Mouse (Mus musculus) ES-E14 (cell line): Measurements from ENCODE around the gene Gm11985. TPM values are rescaled to one million over a fixed set of nuclear protein-coding genes. Genes with fewer than 3 reads are reported as not detected.

Source experiments
- DNase-seq: peaks from one replicate; pipeline ENCODE4 v3.0.0-alpha.2; 2013; ENCODE audit warnings: low read depth, low spot score
- H3K27ac ChIP-seq: 2 replicates; pipeline ENCODE4 v1.5.1; 2012; ENCODE audit warnings: low read depth, mild to moderate bottlenecking, low read length, moderate library complexity, mixed read lengths; ENCODE audit not compliant: poor library complexity, insufficient read depth, severe bottlenecking
- H3K36me3 ChIP-seq: 2 replicates; pipeline ENCODE4 v1.6.1; 2012; ENCODE audit warnings: mild to moderate bottlenecking, low read length, moderate library complexity, mixed read lengths; ENCODE audit not compliant: control insufficient read depth, poor library complexity, insufficient read depth, severe bottlenecking
- H3K4me1 ChIP-seq, 2 experiments: fragments of 150-350 bp in 1 of 2; sonication (generic) in 1 of 2; 2 replicates each; pipeline ENCODE4 v1.6.1; 2012; ENCODE audit warnings: low read length in 2 of 2, mild to moderate bottlenecking in 1 of 2, mixed read lengths in 1 of 2; ENCODE audit not compliant: control insufficient read depth in 2 of 2, insufficient read depth in 2 of 2, poor library complexity in 1 of 2
- H3K4me3 ChIP-seq, 2 experiments: fragments of 150-350 bp in 1 of 2; sonication (generic) in 1 of 2; 2 replicates each; pipeline ENCODE4 v1.5.1; 2012; ENCODE audit warnings: low read length in 2 of 2, low read depth in 1 of 2, mild to moderate bottlenecking in 1 of 2, mixed read lengths in 1 of 2; ENCODE audit not compliant: insufficient read depth in 1 of 2, poor library complexity in 1 of 2, severe bottlenecking in 1 of 2
- H3K9ac ChIP-seq: 2 replicates; pipeline ENCODE4 v1.6.1; 2012; ENCODE audit warnings: low read depth, mild to moderate bottlenecking, low read length, mixed read lengths; ENCODE audit not compliant: poor library complexity, insufficient read depth, severe bottlenecking
- H3K9me3 ChIP-seq: fragments of 150-350 bp; sonication (generic); 2 replicates; pipeline ENCODE4 v1.6.1; 2012; ENCODE audit warnings: low read depth, mild to moderate bottlenecking, low read length; ENCODE audit not compliant: control insufficient read depth, insufficient read depth
- CHD2 ChIP-seq: IDR thresholded peaks from 2 replicates; pipeline ENCODE4 v1.6.1; 2014; ENCODE audit warnings: mild to moderate bottlenecking, low read depth, low read length, inconsistent platforms
- HCFC1 ChIP-seq: IDR thresholded peaks from 2 replicates; pipeline ENCODE4 v1.6.1; 2012; ENCODE audit warnings: low read length, inconsistent platforms, borderline replicate concordance; ENCODE audit not compliant: insufficient read depth
- MAFK ChIP-seq: IDR thresholded peaks from 2 replicates; pipeline ENCODE4 v1.6.1; 2014; ENCODE audit warnings: mild to moderate bottlenecking, low read depth, low read length, inconsistent platforms; ENCODE audit not compliant: insufficient read depth
- ZC3H11A ChIP-seq: IDR thresholded peaks from 2 replicates; pipeline ENCODE4 v1.6.1; 2012; ENCODE audit warnings: low read depth, mild to moderate bottlenecking, inconsistent platforms, low read length, borderline replicate concordance
- ZNF384 ChIP-seq: IDR thresholded peaks from 2 replicates; pipeline ENCODE4 v1.6.1; 2012; ENCODE audit warnings: low read depth, low read length, inconsistent platforms
- in situ Hi-C, 2 experiments: fragments of 600-800 bp; cut with MboI; formaldehyde crosslinking; loops; one replicate each; pipeline ENCODE4 v1.15.1; 2025; ENCODE audit warnings: low sequenced_read_pairs in 2 of 2, inconsistent platforms in 1 of 2; ENCODE audit not compliant: unreplicated experiment in 2 of 2
- total RNA-seq: library from RNA; depleted of rRNA; stranded (reverse); fragments of 300-350 nt; gene quantifications from 2 replicates; pipeline ENCODE4 v1.2.3, GENCODE M21; 2012; rRNA removed

Gene Gm11985
- total RNA-seq: not detected in 2 replicates

DNA sequence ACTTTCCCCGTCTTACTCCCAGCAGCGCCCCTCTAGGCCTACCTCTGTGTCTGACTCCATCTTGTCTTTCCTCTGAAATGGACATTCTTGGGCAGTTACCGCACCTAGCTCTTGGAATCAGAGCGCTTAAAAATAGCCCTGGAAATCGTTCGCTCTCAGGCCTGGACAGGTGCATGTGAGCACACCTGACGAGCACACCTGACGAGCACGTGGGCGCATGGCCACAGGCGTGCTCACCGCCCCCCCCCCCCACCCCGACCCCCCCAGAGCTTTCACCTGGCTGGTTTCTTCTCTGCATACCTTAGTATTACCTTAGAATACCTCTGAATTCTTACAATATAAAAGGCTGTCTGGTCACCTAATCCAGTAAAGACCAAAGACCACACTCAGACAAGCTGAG, at the start of gene Gm11985:
Gene Gm11985, minus strand, starts transcription at position 101 of the 400 bp plus-strand sequence.
- no peaks in the 10 kb centered on the region for H3K4me1 ChIP-seq
- no peaks in the 10 kb centered on the region for H3K36me3 ChIP-seq
- TF ChIP-seq ZNF384: no peak
- no peak for TF ChIP-seq HCFC1
- TF ChIP-seq CHD2: no peak
- TF ChIP-seq ZC3H11A: no peak
- TF ChIP-seq MAFK: no peak
- H3K9ac ChIP-seq: no peak within 1 kb of the TSS
- DNase-seq: no peak
- no peak within 1 kb of the TSS for H3K27ac ChIP-seq
- in situ Hi-C loops: no loop called here
- H3K9me3 ChIP-seq: no peaks in the 10 kb centered on the region
- no peak within 1 kb of the TSS for H3K4me3 ChIP-seq

GRCm38 (mm10) chr11:7237712-7238111, 49.3 kb upstream of the Gm11985 start:
- DNase-seq: no peak

DNA sequence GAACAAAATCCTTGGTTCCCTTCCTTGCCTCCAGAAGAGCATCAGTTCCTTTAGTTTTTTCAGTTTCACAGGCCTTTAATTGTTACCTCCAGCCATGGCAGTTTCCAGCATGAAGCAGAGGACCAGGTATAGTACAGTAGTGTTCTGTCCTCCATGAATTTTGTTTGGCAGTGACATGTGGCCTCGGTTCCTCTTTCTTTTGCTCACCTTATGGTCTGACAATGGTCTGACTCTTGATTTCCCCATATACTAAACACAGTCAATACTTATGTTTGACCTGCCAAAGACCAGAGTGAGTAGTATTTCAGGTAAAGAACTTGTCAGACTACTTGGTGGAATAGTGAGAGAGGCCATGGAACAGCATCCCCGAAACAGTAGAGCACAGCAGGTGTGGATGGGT, 48.4 kb upstream of the Gm11985 start:
- in situ Hi-C loops: no loop called here
- H3K4me3 ChIP-seq: no peak overlapping the region
- H3K9me3 ChIP-seq: no peaks in the 10 kb centered on the region
- no peak overlapping the region for H3K9ac ChIP-seq
- no peak for TF ChIP-seq HCFC1
- TF ChIP-seq CHD2: no peak
- no peak for TF ChIP-seq ZNF384
- TF ChIP-seq MAFK: no peak
- no peak for TF ChIP-seq ZC3H11A
- no peak for DNase-seq
- H3K27ac ChIP-seq: no peak overlapping the region
- no peaks in the 10 kb centered on the region for H3K4me1 ChIP-seq
- no peaks in the 10 kb centered on the region for H3K36me3 ChIP-seq

More at GRCm38 (mm10) chr11:7237712-7238111, 49.3 kb upstream of the Gm11985 start:
- no peak overlapping the region for H3K9ac ChIP-seq
- no peak overlapping the region for H3K4me3 ChIP-seq
- H3K4me1 ChIP-seq: no peaks in the 10 kb centered on the region
- no peaks in the 10 kb centered on the region for H3K36me3 ChIP-seq
- no peaks in the 10 kb centered on the region for H3K9me3 ChIP-seq
- in situ Hi-C loops: no loop called here
- TF ChIP-seq ZNF384 (no peak), HCFC1 (no peak)
- H3K27ac ChIP-seq: no peak overlapping the region

DNA sequence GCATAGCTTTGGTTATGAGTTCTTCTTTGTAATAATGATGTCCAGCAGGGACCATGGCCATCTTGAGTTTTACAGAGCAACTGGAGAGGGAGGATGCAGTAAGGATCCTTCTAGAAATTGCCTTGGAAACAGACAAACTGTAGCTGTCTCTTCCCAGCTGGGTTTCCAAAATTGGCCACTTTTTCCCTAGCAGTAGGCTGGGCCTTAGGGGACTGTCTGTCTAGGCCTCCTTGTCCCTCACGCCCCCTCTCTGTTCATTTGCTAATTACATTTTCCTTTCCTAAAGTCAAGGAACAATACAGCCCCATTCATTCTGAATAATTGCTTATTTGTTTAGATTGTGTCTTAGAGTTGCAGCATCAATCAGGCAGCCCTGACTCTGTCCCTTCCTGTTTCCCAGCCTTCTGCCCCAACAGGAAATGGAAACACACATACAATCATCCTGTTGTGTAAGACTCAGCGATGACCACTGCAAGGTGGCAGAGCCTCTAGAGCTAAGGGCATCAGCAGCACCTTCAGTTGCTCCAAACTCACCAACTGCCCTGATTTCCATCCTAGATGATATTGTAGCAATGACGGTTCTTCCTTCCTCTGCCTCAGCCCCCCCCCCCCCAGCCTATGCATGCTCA, 46.7 kb upstream of the Gm11985 start:
- no peaks in the 10 kb centered on the region for H3K4me1 ChIP-seq
- no peak overlapping the region for H3K9ac ChIP-seq
- H3K36me3 ChIP-seq: no peaks in the 10 kb centered on the region
- no peak for DNase-seq
- no peak for TF ChIP-seq MAFK
- H3K9me3 ChIP-seq: no peaks in the 10 kb centered on the region
- in situ Hi-C loops: no loop called here
- H3K4me3 ChIP-seq: no peak overlapping the region
- no peak overlapping the region for H3K27ac ChIP-seq

GRCm38 (mm10) chr11:7234436-7234835, 46.1 kb upstream of the Gm11985 start:
- H3K9ac ChIP-seq: no peak overlapping the region
- H3K9me3 ChIP-seq: no peaks in the 10 kb centered on the region
- no peak for TF ChIP-seq MAFK
- no peaks in the 10 kb centered on the region for H3K4me1 ChIP-seq
- H3K36me3 ChIP-seq: no peaks in the 10 kb centered on the region
- in situ Hi-C loops: no loop called here
- no peak overlapping the region for H3K27ac ChIP-seq
- DNase-seq: no peak
- no peak overlapping the region for H3K4me3 ChIP-seq
